Mouse (Mus musculus): ENCODE data around the gene Phlpp2. TPM values are rescaled to one million over a fixed set of nuclear protein-coding genes. Genes with fewer than 3 reads are reported as not detected.
A peak's percentile ranks its signal among the peaks of the same experiment; 100 is the strongest.

Phlpp2 gene
- total RNA-seq, 2 experiments from 2014 or later: 6.0 to 6.5 TPM

- DNase-seq: no peak
These were observed 35.6 kb downstream of the Phlpp2 start for GRCm38 (mm10) chr8:109903909-109904469.

- DNase-seq: no peak
These were observed 36.8 kb downstream of the Phlpp2 start for GRCm38 (mm10) chr8:109904928-109905668.

- DNase-seq: no peak
These were observed 38.6 kb downstream of the Phlpp2 start for GRCm38 (mm10) chr8:109906907-109907306.

GRCm38 (mm10) chr8:109907376-109907775 is 39.0 kb downstream of the Phlpp2 start:
- DNase-seq: no peak

- peak; percentile 57 for DNase-seq
These were observed 48.9 kb downstream of the Phlpp2 start for GRCm38 (mm10) chr8:109917277-109917676.

- peak; percentile 45 for DNase-seq
These were observed 52.4 kb downstream of the Phlpp2 start for GRCm38 (mm10) chr8:109920406-109921390.

GRCm38 (mm10) chr8:109941606-109942360 is 73.4 kb downstream of the Phlpp2 start:
- no peak for DNase-seq

GRCm38 (mm10) chr8:109945153-109945632 is 76.9 kb downstream of the Phlpp2 start:
- DNase-seq: no peak

GRCm38 (mm10) chr8:109945694-109946093 is 77.4 kb downstream of the Phlpp2 start:
- no peak for DNase-seq

- no peak for DNase-seq
These were observed 77.9 kb downstream of the Phlpp2 start for GRCm38 (mm10) chr8:109946272-109946671.

- DNase-seq: no peak
These were observed 79.3 kb downstream of the Phlpp2 start for GRCm38 (mm10) chr8:109947447-109948284.

GRCm38 (mm10) chr8:109948285-109948564 is 79.9 kb downstream of the Phlpp2 start:
- DNase-seq: no peak

GRCm38 (mm10) chr8:109952171-109952570 is 83.8 kb downstream of the Phlpp2 start:
- no peak for DNase-seq

GRCm38 (mm10) chr8:109954486-109954948 is 86.2 kb downstream of the Phlpp2 start:
- no peak for DNase-seq

GRCm38 (mm10) chr8:109957167-109958028 is 89.1 kb downstream of the Phlpp2 start:
- no peak for DNase-seq

- no peak for DNase-seq
These were observed 89.8 kb downstream of the Phlpp2 start for GRCm38 (mm10) chr8:109958036-109958655.

- DNase-seq: no peak
These were observed 90.8 kb downstream of the Phlpp2 start for GRCm38 (mm10) chr8:109959112-109959511.

- peak; percentile 55 for DNase-seq
These were observed 93.5 kb downstream of the Phlpp2 start, which contains the start of gene Marveld3 for GRCm38 (mm10) chr8:109961693-109962367. TSS of gene Marveld3 (minus strand) at chr8:109962203.

GRCm38 (mm10) chr8:109962896-109963295 is 94.6 kb downstream of the Phlpp2 start:
- DNase-seq: no peak

All from heart, postnatal 4 days (tissue).